Mouse (Mus musculus) layer of hippocampus, adult 8-10 months (tissue): ENCODE results near the gene Kcnh5. TPM values are rescaled to one million over a fixed set of nuclear protein-coding genes. Genes with fewer than 3 reads are reported as not detected.

Source experiments
- DNase-seq, 2 experiments: peaks; one replicate each; pipeline ENCODE4 v3.0.0; 2022; ENCODE audit warnings: low spot score in 2 of 2
- total RNA-seq, 4 experiments: library from RNA; stranded (reverse); gene quantifications; 2 replicates each; pipeline ENCODE4 v1.2.4; 2022

Gene Kcnh5
- 10 to 100 TPM; 11.0 to 12.2 (median 11.4) TPM for total RNA-seq

DNA sequence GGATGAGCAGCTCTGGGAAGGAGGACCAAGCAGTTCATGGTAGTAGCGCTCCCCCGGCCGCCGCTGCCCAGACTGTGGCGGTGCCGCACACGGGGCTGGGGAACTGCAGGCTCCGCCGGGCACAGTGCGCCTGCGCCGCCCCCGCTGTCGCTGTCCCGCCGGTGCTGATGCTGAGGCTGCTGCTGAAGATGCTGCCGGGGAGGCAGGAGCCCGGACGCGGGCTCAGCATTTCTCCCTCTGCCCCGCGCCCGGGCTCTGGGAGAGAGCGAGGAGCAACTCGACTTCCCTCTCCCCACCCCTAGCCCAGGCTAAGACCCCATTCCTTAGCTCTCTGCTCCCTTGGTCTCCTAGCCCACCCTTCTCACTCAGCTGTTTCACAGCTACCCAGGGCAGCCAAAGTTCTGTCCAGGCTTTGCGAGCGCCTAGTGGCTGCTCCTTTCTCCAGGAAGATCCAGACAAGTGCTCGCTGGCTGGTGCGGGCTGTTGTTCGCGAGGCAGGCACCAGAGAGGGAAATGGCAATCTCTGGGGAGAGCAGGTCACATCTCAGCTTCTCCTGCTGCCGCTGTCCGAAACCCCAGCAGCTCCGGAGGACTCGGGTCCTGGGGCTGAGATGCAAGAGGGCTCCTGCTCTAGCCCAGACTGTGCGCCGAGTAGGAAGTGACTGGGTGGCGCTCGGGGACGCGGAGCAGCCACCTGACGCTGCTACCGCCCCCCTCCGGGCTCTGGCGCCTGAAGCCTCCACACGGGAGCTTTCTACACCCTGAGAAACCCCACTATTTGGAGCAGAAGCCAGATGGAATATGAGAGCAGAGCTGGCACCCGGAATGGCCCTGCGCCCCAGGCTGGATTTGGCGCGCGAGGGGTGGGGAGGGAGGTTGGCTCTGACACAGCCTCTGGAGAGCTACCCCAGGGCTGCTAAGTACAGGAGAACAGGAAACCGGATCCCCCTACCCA lies at the start of gene Kcnh5:
TSS of gene Kcnh5 (minus strand) at position 642 of the 955 bp plus-strand sequence.
- DNase-seq = peak; percentile 31 to 57

DNA sequence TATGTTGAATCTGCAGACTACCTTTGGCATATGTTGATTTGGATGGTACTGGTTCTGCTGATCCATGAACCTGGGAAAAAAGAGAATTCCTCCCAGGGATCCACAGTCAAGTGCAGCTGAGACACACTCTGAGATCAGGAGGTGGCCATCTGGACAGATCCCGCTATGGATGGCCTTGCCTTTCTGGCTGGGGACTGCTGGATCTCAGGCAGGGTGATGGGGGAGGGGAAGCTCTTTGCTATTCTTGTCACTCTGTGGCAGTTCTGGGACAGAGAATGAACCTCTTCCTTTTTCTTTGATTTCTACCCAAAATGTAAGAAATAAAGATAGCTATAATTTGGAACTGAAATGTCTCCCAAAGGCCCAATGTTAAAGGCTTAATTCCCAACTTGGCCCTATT lies 46.8 kb upstream of the Kcnh5 start:
- no peak for DNase-seq

DNA sequence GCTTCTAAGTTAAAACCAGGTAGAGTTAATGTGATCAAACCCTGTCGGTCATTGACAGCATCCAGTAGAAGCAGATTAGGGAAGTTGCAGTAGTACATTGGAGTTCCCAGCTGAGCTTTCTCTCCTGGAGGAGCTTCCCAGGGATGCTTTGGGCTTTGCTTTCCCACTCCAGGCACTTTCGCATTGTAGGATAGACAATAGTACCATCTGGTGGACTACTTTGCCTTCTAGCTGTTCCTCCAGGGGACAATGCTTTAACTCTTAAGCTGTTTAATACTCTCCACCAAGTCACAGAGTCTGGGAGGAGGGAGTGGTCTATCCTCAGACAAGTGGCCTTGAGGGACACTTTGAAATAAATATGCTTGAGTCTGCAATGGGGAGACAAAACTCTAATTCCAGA lies 12.3 kb upstream of the Kcnh5 start:
- DNase-seq = no peak

DNA sequence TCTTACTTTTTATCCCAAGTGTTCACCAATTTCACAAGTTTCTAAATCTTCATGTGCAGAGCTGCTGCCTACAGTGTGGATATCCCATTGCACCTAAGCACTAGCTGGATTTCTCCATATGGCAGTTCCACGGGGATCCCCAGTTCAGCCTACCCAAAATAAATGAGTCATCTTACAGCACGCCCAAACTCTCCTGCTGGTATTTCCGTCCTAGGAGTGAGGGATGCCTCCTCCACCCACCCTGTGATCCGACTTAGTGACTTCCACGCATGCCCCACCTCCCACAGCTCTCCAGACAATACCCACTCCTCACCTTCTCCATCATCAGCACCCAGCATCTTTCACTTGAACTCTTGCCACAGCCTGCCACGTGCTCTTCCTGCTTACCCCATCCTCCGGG lies 5.5 kb upstream of the Kcnh5 start:
- DNase-seq = peak; percentile 21 to 24

DNA sequence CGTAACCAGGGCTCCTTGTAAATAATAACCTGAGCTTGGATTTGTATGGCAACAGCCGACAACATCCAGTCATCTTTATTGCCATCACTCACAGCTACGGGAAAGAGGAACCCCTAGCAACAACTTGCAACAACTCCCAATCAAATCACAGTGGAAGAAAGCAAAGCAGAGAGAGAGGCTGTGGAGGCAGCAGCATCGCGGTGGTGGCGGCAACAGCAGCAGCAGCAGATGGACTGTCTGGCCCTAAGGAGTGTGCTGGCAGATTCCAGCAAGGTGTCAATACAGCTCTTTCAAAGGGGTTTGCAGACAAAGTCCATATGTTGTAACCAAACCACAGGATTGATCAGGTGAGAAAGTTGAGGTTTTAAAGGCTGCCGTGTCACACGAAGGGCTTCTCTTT lies 2.4 kb upstream of the Kcnh5 start:
- DNase-seq = peak; percentile 11 to 14

DNA sequence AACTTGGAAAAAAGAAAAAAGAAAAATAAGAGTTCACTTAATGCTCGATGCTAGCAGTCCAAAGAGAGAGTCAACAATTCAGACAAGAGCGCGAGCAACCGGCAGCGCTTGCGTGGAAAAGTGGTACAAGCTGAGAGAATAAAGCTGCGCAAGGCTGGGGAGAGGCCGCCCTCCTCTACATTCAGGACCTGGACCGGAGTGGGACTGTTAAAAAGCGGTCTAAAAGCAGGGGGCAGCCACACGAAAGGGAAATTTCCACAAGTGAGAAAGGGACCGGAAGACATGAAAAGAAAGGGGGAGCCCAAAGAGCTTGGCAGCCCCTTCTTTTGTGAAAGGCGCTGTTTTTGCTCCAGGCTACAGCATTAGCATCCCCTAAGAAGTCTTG lies 506 bp upstream of the Kcnh5 start:
- peak in 1 of 2 experiments; percentile 6 for DNase-seq

DNA sequence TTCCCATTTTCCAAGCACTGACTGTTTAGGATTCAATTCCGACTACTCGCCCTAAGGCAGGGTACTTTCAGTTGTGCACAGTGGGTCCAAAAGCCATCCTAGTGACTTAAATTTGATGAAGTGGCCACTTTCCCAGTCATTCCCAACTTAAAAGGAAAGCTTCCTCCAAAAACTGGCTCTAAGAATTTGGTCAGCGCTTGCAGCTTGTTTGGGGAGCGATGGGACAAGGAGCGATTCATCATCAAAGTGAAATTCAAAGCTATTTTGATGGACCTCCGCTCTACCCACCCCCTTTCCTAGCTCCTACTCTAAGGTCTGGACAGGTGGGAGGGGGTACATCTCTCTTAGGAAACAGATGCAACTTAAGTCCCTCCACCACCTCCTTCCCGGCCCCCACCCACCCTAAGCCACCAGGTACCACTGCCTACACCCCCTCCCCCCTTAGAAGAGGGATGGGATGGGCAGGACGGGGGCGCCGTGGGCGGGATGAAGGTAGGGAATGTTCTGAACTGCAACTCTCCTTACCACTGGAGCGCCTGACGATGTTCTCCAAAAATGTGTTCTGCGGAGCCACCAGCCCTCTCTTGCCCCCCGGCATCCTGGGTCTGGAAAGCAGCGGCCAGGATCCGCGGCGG lies 1.1 kb downstream of the Kcnh5 start:
- DNase-seq = no peak

DNA sequence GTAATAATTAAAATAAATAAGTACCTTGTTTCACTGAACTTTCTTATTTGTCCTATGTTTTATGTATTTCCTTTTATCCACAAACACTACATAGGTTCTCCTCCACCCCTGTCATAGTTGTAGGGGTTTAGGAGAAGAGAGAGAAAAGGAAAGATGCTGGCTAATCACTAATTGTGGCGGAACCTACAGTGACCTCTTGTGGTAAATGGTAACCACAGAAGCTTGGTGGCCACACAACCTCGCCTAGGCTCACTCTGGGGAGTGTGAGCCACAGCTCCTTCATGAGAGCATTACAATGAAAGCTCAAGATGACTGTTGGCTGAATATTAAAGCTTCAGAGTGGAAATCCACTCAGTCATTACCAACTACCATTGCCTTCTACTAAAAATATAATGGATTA lies 6.2 kb downstream of the Kcnh5 start:
- no peak for DNase-seq

DNA sequence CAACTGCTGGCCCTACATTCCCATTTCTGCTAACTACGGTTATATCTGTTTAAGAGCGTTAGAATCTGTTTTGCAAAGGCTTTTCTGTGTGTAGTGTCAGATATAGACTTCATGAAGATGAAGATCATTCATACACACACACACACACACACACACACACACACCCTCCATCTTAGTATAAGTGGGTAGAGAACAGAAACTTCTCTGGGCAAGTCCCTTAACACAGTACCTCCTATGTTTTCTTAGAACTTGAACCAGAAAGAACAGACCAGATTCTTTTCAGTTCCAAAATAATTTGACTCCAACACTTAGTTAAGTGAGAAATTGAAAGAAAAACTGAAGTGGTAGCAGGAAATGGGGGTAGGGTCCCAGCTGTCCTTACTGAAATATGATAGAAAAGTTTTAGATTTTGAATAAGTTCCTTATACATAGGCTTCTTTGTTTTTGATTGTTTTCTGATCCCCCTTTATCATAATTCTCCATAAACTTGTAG lies 24.0 kb downstream of the Kcnh5 start:
- no peak for DNase-seq

DNA sequence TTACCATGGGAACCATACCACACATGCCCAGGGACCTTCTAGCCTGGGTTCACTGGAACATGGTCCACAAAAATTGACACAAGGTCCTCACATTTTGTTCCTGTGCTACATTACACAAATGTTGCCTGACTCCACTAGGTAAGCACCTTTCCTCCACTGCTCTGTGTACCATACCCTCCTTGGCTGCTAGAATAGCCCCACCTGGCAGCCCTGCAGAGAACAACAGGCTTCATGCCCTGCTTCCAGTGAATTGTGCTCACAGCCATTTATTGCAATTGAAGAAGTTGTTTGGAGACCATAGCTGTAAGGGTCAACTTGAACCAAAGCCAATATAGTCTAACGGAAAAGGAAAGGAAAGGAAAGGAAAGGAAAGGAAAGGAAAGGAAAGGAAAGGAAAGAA lies 37.3 kb downstream of the Kcnh5 start:
- no peak for DNase-seq

DNA sequence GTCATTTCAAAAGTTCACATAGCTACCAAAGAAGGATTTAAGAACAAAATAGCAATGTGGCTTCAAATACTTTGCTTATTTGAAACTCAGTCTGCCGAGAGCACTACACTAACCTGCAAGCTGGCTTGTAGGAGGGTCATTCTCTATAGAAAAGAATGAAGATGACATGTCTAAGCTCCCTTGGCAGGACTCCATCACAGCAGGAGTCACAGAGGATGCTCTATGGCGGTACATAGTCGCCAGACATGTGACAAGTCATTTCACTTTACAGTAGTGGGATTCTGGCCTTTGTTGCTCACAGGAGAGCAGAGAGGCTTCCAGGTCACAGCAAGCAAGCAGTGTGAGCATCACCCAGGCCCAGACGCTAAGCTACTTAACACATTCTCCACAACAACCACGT lies 85.2 kb downstream of the Kcnh5 start:
- no peak for DNase-seq

DNA sequence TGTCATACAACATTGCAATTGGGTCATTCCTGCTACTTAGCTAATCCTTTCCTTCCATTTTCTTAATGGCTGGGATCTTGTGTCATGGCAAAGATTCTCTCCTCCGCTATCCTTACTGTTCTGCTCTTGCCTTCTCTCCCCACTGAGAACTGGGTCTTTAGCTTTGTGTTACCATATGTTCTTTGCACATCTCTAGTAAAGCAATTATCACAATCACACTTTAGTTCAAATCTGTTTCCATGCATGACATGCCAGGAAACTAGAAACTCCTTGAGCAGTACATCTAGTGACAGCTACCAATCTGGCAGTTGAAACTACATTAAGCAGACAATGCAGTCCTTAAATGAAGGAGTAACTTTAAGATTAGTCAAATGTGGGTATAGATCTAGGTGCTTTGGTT lies 86.2 kb downstream of the Kcnh5 start:
- DNase-seq = no peak

DNA sequence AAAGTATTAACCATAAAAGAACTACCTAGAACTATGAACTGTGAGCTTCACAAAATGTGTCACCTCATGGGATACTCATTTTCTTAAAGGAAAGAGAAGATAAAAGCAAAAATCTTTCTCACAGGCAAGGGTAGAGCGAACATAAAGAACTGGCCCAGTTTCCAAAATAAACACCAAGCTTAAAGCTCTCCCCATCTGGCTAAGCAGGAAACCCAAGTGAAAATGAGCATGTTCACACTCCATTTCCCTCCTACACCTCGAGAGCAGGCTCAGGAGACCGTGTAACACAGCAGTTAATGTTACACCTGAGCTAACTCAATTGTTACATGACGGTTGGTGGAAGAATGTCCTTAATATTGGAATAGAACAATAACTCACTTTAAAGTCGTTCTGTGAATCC lies 100.0 kb downstream of the Kcnh5 start:
- no peak for DNase-seq

DNA sequence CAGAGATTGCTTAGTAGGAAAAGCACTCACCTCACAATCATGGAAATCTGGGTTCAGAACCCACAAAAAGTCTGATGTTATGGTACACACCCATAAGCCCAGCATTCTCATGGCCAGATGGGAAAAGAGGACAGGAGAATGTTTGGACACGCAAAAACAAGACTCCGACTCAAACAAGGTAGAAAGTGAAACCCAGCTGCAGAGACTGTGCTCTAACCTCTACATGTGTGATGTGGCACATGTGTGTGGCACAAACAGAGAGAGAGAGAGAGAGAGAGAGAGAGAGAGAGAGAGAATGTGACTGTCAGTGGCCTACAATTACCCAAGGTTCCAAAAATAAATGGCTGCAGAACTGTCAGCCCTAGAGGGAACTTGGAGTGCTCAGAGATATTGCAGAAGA lies 106.1 kb downstream of the Kcnh5 start:
- DNase-seq = no peak

DNA sequence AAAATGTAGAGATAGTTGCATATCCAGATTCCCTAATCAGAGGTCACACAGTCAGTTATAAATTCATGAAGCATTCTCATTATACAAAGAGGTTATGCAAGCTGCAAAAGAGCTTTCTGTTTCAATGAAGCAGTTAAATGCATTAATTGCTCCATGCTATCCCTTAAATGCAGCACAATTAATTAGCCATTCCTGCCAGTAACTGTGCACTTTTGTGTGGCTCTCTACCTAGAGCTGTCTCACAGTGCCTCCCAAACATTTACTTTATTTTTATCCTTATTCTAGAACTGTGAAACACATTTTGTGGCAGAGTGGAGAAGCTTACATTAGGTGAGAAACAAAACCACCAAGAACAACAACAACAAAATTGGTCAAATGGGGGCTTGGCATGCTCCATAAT lies 114.6 kb downstream of the Kcnh5 start:
- no peak for DNase-seq

DNA sequence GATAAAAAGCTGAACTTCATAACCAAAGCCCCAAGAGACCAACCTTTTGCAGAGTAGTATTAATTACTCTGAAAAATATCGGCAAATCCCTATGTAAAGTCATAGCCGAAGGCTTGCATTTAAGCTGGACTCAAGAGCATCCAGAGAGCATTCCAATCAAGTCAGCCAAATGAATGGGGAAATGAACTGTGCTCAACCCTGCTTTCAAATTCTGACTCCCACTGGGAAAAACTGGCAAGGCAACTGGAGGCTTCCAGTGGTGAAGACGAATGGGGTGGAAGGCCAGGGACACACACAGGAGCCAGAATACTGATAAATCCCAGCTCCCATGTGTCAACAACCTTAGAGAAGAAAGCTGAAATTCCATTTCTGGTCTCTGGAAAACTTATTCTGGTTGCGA lies 115.4 kb downstream of the Kcnh5 start:
- no peak for DNase-seq

DNA sequence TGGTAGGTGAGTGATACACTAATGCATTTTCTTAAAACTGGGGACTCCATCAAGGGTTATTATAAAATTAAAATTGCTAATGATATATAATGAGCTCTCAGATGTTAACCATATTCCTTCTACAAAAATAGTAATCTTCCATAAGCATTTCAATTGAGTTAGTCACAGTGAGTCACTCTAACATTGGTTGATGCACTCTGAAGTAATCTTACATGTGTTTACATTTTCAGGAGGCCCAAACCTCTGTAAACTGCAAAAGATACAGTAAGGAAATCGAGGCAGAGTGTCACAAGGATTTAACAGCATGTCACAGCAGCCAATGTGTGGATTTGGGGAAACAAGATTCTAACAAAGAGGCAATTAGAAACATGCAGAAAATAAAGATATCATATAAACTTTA lies 123.4 kb downstream of the Kcnh5 start:
- DNase-seq = no peak

DNA sequence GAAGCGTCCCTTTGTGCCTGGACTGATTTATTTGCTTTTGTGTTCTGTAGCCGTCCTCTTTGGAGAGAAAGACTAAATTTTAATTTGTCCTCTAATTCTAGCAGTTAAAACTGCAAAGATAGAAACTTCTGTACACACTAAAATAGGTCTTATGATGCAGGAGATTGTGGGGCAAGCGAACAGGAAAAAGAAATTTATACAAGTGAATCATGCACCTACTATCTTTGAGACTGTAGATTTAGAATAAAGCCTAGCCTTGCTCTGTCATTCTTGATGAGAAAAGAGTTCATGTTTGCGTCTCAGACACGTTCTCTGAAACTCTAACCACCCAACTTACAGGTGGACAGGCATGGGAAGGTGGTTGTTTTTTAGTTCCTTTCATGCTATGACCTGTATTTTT lies 140.4 kb downstream of the Kcnh5 start:
- DNase-seq = no peak

DNA sequence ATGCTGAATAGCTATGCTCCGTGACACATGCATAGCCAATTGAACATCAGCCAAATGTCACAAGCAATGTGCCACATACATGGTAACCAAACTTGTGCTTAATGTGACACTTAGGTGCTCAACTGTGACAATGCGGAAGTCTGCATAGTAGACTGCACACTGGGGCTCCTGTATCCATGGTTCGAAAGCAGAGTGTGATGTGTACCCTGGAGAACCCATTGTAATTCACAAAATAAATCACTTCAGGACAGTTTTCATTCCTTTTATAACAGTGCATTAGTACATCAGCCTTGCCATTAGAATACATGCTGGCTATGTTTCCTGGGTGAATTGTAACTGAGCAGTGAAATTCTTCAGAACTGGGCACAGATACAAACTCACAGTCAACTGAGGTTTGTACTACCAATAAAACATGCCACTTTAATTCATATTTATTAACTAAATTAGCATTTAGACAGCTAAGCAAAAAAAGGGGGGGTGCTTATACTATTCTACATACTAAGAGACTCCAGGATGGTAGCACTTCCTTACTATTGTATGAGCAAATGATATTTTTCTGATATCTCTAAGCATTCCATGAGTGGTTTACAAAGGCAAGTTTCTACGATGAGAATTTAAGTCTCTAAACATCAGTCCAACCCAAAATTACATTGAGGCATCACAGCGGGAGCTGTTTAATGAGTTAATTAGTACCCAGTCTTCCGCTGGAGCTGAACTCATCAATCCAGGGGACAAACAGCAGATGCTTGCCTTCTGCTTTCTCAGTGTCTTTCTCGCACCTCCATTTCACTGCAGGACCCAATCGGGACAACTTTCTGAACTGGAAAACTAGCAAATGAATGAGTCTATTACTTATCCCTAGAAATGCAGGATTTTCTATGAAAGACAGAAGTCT lies 144.9 kb downstream of the Kcnh5 start:
- no peak for DNase-seq

DNA sequence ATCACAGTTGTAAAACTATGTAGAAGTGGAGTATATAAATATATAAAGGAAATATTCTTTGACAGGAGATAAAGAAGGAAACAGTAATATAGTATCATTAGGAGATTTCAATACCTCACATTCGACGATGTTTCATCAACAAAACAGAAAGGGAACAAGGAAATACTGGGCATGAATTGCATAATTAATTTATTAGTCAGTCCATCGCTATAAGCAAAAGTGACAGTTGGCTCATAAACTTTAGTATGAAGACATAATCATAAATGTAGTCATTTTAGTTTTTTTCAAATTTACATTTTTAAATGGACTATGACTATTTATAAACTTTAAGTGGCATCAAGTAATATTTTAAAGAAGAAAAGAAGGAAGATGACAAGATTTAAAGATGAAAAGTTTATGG lies 205.9 kb downstream of the Kcnh5 start:
- DNase-seq = no peak

DNA sequence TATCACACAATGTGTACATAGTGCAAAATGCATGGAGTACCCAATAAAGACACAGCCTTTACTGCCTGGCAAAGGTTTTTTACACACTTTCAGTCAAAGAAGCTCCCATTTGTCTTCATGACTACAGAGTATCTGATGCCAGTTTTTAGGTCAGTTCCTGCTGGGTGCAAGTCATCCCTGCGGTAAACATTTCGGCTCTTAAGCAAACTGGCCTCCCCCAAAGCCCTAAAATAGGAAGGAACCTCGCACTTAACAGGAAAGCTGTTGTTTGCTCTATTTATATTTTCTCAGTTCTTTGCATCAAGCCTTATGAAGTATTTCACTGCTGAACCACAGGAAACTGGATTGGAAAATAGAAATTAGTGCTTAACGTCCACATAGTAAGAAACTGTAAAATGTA lies 207.7 kb downstream of the Kcnh5 start:
- DNase-seq = no peak

DNA sequence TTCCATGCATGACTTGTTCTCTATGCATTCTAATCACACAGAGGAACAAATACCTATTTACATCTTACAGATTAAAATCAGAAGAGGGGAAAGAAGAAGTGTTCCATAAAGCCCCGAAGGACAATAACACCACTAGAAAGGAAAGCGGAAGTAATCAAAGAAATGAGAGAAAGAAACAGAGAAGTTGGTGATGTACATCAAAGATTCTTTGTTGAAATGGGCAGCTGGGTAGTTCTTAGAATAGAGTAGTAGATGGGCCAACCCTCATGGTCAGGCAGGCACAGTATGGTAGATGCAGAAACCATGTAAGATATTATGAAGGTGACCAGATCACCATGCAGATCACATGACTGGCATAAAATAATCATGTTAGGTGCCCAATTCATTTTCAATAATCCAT lies 210.9 kb downstream of the Kcnh5 start:
- DNase-seq = no peak
